Mouse (Mus musculus): ENCODE results near the gene Itpr2. TPM values are rescaled to one million over a fixed set of nuclear protein-coding genes. Genes with fewer than 3 reads are reported as not detected.
A peak's percentile ranks its signal among the peaks of the same experiment; 100 is the strongest.

The Itpr2 gene
- total RNA-seq, 2 experiments from 2014 or later = 12.3 to 15.4 TPM

DNA sequence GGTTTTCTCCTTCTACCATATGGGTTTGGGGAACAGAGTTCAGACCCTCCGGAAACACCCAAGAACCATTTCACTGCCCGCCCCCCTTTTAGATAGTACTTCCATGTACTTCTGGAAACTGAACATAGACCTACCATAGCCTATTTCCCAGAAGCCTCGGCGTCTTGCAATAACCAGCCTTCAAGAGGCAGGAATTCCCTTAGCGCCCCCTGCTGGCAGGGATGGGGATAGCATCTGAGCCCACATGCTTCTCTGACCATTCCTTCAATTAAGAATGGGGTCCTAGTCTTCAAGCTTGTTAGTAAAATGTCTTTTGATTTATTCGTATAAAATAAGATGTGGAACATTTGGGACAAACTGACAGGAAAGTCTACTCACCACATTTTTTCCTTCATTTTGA is 96.6 kb downstream of the Itpr2 start:
- DNase-seq (ENCODE audit: extremely low spot score in 1 of 2, low spot score in 2 of 2) = no peak
- H3K4me3 ChIP-seq = no peak overlapping the region
- H3K27ac ChIP-seq = no peak overlapping the region
- intact Hi-C loops (cut with DNase I) = loop anchor here (10.0 kb wide), 2 partner anchors 541 to 1031 kb away; partner anchors contain the start of gene Bhlhe41
- TF ChIP-seq CTCF (IDR thresholded peaks at IDR 0.05) = peak; percentile 82

GRCm38 (mm10) chr6:146404876-146405275 is 97.1 kb downstream of the Itpr2 start:
- Histone ChIP-seq H3K27ac (peak overlapping the region; percentile 28; the same call in 1 of the 2 replicates), H3K4me3 (no peak overlapping the region)
- peak; percentile 22 to 64 for DNase-seq (ENCODE audit: extremely low spot score in 1 of 2, low spot score in 2 of 2)
- intact Hi-C loops (cut with DNase I) = loop anchor here (5.0 to 10.0 kb wide), 3 partner anchors 123 to 1030 kb away; partner anchors contain the start of gene Bhlhe41
- no peak for TF ChIP-seq CTCF (IDR thresholded peaks at IDR 0.05)

DNA sequence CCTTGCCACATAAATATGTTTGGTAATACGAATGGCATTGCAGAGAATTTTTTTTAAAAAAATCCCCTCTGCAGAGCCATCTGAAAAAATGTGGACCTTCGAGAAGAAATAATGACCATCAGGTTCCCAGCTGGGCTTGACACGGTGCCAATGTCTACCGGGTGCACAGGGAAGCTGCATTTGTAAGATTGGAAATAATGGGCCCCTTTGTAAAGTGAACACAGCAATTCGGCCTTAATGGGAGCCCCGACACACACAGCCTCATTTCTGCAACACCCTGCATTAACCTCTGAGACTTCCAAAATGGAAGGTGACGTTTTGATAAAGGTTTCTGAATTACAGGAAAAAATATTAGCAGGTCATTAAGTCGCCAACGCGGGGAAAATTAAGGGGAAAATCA is 97.9 kb downstream of the Itpr2 start:
- intact Hi-C loops (cut with DNase I) = loop anchor here (5.0 to 10.0 kb wide), 3 partner anchors 122 to 1029 kb away; partner anchors contain the start of gene Bhlhe41
- DNase-seq (ENCODE audit: extremely low spot score in 1 of 2, low spot score in 2 of 2) = no peak
- Histone ChIP-seq H3K27ac (no peak overlapping the region), H3K4me3 (no peak overlapping the region)
- no peak for TF ChIP-seq CTCF (IDR thresholded peaks at IDR 0.05)

GRCm38 (mm10) chr6:146402905-146403642 is 98.9 kb downstream of the Itpr2 start:
- no peak for TF ChIP-seq CTCF (IDR thresholded peaks at IDR 0.05)
- H3K27ac ChIP-seq = no peak overlapping the region
- DNase-seq (ENCODE audit: extremely low spot score in 1 of 2, low spot score in 2 of 2) = peak; percentile 32 to 42
- intact Hi-C loops (cut with DNase I) = loop anchor here (5.0 to 10.0 kb wide), 3 partner anchors 121 to 1028 kb away; partner anchors contain the start of gene Bhlhe41
- H3K4me3 ChIP-seq = no peak overlapping the region

- Histone ChIP-seq H3K4me3 (no peak overlapping the region), H3K27ac (no peak overlapping the region)
- no peak for TF ChIP-seq CTCF (IDR thresholded peaks at IDR 0.05)
- no peak for DNase-seq (ENCODE audit: extremely low spot score in 1 of 2, low spot score in 2 of 2)
- intact Hi-C loops (cut with DNase I) = no loop called here
Observed at GRCm38 (mm10) chr6:146397803-146398202, 104.2 kb downstream of the Itpr2 start.

DNA sequence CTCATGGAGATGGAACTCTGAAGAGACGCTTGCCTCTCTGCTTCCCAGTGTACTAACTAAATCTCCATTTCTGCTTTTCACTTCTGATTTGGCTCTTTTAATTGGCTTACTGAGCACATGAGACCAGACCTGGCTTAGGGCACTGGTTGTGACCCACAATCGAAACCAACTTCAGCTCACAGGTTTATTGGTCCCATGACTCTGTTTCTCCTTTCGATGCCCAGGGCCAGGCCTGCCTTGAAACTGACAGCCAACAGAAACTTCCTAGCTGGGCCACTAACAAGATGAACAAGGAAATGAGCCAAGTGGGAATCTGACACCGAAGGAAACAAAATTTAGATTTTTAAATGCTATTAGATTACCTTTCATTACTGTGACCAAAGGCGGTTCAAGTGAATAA is 105.8 kb downstream of the Itpr2 start:
- intact Hi-C loops (cut with DNase I) = no loop called here
- no peak for DNase-seq (ENCODE audit: extremely low spot score in 1 of 2, low spot score in 2 of 2)
- H3K27ac ChIP-seq = no peak overlapping the region

DNA sequence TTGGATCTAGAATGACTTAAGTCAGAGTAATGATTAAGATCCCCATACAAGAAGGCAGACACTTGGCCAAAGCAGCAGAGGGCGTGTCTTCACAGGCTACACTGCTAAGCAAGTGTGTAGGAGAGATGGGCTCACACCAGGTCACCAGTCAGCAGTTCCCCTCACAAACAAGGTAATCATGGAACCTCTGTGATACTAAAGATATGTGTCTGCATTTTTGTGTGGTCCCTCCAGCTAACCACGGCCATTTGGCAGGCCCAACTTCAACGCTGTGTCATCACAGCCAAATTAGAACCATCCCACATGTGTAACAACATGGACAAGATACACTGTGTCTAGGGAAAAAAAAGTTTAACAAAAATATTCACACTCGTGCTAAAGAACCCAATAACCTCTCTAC is 106.4 kb downstream of the Itpr2 start:
- DNase-seq (ENCODE audit: extremely low spot score in 1 of 2, low spot score in 2 of 2) = no peak
- TF ChIP-seq CTCF (IDR thresholded peaks at IDR 0.05) = no peak
- intact Hi-C loops (cut with DNase I) = no loop called here
- Histone ChIP-seq H3K27ac (no peak overlapping the region), H3K4me3 (no peak overlapping the region)

More for the DNA sequence above, 105.8 kb downstream of the Itpr2 start:
- no peak for TF ChIP-seq CTCF (IDR thresholded peaks at IDR 0.05)
- no peak overlapping the region for H3K4me3 ChIP-seq

DNA sequence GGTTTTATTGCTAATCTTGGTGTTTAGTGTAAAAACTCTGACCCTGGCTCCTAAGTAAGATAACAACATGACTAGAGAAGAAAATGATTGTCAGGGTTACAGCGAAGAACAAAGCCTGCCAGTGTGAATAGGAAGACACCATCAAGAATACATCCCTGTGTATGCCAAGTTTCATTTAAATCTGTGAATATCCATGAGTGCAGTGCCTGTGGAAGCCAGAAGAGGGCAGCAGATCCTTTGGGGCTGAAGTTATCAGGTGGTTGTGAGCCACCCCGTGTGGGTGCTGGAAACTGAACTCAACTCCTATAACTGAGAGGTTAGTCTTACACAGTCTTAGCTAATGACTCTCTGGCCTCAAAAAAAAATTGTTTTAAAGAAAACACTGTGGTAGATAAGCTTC is 109.8 kb downstream of the Itpr2 start:
- H3K4me3 ChIP-seq = no peak overlapping the region
- DNase-seq (ENCODE audit: extremely low spot score in 1 of 2, low spot score in 2 of 2) = no peak
- H3K27ac ChIP-seq = no peak overlapping the region
- intact Hi-C loops (cut with DNase I) = no loop called here
- peak; percentile 37 for TF ChIP-seq CTCF (IDR thresholded peaks at IDR 0.05)

DNA sequence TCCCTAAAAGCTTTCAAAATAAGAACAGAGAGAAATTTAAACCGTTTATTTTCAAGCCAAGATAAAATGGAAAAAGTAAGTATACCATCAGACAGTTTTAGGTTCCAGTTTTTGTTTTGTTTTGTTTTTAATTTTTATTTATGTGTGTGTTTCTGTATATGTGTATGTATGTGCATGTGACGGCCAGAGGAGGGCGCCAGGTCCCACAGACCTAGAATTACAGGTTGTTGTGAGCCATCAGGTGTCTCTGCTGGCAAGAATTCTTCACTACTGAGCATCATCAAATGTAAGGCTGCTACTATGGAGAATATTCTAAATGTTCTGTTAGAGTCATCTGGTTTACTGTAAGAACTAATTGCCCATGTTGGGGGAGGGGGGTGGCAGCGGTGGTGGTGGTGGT is 111.9 kb downstream of the Itpr2 start:
- no peak for DNase-seq (ENCODE audit: extremely low spot score in 1 of 2, low spot score in 2 of 2)
- intact Hi-C loops (cut with DNase I) = no loop called here
- Histone ChIP-seq H3K27ac (no peak overlapping the region), H3K4me3 (no peak overlapping the region)
- no peak; the same call in none of the 2 replicates for TF ChIP-seq CTCF (IDR thresholded peaks at IDR 0.05)

GRCm38 (mm10) chr6:146388010-146388409 is 114.0 kb downstream of the Itpr2 start:
- intact Hi-C loops (cut with DNase I) = no loop called here
- H3K27ac ChIP-seq = no peak overlapping the region
- H3K4me3 ChIP-seq = no peak overlapping the region
- TF ChIP-seq CTCF (IDR thresholded peaks at IDR 0.05) = no peak
- DNase-seq (ENCODE audit: extremely low spot score in 1 of 2, low spot score in 2 of 2) = no peak

GRCm38 (mm10) chr6:146387039-146387713 is 114.8 kb downstream of the Itpr2 start:
- no peak for TF ChIP-seq CTCF (IDR thresholded peaks at IDR 0.05)
- Histone ChIP-seq H3K27ac (no peak overlapping the region), H3K4me3 (no peak overlapping the region)
- DNase-seq (ENCODE audit: extremely low spot score in 1 of 2, low spot score in 2 of 2) = no peak
- intact Hi-C loops (cut with DNase I) = no loop called here

DNA sequence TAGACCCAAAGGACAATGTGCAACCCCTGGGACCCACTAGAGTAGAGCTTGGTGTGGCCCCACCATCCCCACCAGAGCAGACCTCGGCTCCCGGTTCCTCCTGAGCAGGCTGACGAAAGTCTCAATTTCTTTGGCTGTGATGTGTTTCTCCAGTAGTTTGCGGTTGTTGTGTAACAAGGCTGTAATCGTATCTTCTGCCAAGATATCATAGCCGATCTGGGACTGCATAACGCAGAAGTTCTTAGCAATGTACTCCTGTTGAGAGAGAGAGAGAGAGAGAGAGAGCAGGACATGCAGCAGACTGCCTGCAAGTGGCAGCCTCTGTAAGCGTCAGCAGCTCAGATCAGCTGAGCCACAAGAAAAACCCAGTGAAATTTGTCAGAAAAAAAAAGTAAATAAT is 122.8 kb downstream of the Itpr2 start:
- TF ChIP-seq CTCF (IDR thresholded peaks at IDR 0.05) = no peak
- intact Hi-C loops (cut with DNase I) = no loop called here
- no peak for DNase-seq (ENCODE audit: extremely low spot score in 1 of 2, low spot score in 2 of 2)
- Histone ChIP-seq H3K4me3 (no peak overlapping the region), H3K27ac (no peak overlapping the region)

All from left cerebral cortex, adult 2 months (tissue).